Mouse (Mus musculus) testis, postnatal 14 days (tissue): ENCODE measurements around the gene Jam2.

Experiments
- DNase-seq: peaks from one replicate; pipeline ENCODE4 v3.0.0; 2021; ENCODE audit warnings: low spot score

Gene Jam2

DNA sequence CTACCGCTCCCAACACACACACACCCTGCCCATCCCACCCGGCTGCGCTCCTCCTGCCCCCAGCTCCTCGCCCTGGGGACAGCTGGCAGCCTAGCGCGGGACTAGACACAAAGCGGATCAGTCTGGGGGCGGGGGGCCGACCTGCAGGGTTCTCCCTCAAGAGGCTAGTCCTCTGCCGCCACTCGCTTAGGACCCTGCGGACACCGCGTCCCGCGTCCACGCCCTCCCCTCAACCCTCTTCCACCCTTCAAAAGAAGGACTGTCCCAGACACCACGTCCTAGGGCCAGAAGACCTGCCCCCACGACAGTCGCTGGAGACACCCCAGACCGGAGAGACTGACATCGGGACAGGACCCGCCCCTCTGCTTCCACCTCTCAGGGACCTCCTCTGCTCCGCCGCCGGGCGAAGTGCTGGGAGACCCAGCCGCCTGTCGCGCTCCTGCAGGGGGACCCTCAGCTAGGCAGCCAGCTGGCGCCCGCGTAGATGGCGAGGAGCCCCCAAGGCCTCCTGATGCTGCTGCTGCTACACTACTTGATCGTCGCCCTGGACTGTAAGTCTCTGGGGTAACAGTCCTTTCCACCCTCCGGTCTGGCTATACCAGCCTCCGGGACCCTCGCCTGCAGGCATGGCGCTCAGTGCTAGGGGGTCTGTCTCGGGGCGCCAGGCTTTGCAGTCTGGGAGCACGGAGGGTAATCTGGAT, at the start of gene Jam2:
Gene Jam2 (plus strand): TSS at position 121 of the 701 bp plus-strand sequence.
- peak; percentile 60 for DNase-seq

DNA sequence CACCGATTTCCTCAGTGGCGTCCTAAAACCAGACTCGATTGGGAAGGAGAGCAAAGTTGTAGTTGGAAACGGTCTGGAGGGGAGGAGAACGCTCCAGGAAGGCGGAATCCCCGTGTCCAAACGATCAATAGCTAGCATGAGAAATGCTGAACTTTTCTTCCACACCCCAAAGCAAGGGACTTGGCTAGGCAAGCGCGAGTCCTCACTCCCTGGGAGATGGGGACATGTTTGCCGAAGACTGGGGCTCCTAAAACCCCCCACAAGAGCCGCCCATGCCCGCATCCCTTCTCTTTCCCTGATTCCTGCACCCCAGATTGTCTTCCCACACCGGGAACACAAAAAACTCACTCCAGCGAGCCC, 39.1 kb upstream of the Jam2 start:
- DNase-seq = no peak

DNA sequence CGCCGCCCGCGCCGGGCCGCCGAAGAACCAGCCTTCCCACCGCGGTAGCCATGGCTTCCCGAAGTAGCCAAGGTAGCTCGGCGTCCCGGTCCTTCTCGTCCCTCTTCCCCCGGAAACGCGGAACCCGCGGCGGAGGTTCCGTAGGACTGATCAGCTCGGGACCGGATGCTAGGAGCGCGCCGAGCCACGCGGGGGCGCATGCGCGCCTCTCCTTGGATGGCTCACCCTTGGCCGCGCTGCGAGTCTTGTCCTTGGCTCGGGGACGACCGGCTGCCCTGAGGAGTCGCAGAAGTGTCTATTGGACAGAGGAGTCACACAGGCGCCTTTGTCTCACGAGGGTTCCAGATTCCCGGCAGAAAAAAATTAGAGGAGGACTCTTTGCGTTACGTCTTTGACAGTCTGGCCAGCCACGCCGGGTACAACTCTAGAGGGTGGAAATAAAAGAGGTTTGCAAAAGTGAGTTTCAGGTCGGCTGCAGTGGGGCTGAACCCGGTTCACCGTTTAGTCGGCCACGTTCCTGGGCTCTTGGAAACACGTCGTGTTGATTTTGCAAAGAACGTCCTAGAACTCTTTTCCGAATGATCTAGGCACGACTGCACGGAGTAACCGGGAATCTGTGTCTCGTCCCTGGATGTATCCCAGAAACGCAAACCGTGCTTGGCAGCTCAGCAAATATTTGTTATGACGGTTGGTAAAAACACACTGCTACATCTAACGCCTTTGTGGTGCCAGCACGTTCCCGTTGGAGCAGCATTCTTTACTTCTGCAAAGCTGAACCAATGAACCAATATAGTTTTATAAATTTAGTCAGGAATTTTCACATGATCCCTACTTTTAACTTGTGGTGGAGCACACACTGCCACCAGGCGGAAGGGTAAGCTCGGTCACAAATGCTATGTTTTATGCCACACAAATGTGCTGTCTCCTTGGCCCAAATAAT, 38.5 kb upstream of the Jam2 start, which contains the start of gene Mrpl39:
Gene Mrpl39 (minus strand): TSS at position 577 of the 940 bp plus-strand sequence.
- peak; percentile 94 for DNase-seq

DNA sequence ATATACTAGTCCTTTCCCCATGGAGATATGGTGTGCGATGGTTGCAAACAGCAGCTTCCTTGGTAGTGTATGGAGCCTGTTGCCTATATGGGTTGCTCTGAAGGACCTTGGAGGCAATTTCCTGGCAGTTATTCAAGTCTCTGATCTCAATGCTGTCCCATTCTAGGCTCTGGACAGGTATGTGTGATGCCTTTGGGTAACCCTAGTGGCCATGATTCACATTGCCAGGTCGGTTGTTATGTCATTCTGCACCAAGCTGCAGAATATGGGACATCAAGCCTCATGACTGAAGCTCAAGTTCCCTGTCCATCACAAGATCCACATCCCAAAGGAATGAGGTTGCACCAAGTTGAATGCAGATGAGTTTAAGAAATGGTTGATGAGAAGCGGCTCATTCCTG, 36.6 kb upstream of the Jam2 start:
- no peak for DNase-seq

DNA sequence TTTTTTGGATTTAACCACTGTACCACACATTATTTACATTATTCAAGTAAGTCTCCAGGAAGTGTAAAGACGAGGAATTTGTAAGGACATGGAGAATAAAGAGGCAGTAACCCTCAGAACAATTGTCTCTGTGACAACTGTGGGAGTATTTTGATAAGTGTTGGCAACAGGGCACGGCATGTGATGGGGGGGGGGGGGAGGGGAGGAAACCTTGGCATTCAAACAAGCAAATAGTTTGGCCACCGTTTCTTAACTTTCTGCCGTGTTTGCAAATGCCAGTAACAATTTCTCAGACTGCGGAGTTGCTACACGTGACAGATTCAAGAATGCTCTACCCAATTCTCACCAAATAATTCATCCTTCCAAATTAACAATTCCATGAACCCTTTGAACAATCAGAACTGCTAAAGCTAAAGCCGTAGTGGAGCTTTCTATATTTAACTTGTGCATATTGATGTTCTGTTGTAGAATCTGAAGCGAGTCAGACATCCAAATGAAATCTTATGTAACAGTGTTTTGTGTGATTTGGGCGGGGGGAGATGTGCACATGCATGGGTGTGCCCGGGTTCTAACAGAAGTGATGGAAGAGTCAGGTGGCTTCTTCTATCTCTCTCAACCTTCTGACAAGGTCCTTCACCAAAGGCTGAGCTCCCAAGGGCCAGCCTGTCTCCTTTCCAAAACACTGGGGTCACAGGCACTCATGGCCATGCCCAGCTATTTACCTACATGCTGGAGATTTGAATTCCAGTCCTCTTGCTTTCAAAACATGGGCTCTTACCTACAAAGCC, 29.0 kb upstream of the Jam2 start:
- DNase-seq = no peak

DNA sequence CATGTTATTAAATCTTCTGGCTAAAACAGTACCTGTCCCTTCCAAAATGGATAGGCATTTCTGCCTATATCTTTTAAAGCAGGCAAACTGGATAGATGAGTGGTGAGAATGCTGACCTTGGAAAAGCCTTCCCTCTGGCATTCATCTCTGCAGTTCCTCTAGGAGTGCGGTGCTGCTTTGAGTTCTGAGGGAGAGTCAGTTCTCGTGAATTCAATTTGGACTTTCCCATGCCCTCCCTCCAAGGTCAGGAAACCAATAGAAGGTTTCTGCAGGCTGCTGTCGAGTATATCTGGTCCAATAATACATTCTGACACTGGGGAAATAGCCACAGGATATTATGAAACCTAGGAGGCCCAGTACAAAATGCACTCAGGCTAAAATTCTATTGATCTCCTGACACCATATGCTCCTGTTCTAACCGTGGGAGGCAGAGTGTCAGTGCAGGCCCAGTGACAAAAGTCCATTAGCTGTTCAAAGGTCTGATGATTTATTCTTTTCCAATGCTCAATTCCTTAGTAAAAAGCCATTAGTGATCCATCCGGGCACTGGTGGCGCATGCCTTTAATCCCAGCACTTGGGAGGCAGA, 28.1 kb upstream of the Jam2 start:
- DNase-seq = no peak

DNA sequence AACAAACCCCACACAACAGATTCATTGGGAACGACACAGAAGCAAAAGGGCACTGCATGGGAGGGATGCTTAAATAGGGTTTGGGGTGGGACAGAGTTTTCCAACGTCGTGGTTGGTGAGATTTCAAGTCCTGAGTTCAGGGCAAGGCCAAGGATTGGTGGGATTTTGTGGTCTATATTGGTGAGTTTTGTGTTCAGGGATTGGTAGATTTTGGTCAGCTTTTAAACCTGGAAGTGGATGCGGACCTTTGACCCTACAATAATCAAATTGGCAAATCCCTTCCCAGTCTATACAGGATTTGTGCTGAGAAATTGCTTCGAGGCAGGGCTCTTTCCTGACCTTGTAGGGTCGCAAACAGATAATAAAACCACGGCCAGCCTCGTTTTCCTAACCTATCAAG, 6.0 kb upstream of the Jam2 start:
- DNase-seq = no peak

DNA sequence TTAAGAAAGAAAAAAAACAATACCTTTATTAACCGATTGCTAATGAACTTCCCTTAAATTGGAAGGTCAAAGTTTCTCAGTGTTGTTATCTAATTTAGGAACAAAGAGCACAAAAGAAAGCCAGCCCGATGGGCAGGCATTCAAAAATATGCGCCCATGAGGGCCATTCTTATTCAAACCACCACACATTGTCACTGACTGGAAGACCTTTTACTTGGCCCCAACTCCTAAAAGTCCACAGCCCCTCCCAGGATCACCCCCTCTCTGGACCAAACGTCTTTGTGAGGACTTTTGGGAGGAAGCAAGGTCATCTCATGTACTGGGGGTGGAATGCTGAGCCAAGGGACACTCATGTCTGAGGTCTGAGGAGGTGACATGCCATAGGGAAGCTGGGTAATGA, 4.7 kb upstream of the Jam2 start:
- peak; percentile 32 for DNase-seq

DNA sequence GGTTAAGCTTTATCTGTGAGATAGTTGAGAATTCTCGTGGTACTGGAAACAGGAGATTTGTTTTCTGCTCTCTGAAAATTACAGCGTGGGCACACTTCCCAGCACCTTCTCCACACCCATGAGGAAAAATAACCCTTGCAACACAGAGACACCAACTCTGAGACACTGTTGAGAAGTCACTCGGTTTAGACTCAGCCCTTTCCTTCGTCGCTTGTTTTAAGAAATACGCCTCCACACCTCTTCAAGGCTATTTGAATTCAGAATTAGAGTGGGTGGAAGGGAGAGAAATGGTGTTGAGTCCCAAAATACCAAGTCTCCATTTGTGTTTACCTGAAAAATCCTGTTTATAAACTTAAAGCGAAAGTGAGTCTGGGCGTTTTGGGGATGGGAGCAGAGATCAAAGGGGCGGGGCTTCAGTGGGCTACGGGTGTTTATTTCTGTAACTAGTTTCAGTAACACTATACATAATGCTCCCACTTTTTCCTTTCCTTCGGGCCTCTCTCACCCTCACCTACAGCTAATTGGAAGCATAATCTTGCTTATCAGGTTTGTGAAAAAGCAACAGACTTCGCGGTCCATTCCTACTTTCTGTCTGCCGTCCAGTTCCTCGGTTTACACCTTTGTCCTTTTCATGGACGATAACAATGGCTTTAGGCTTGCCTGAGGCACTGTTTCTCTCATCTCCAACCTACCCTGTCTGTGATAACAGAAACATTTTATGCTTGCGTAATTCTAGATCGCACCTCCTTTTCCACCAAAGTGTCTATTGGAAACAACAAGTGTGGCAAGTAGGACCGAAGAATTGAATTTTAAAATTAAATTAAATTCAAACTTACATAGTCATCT, 4.1 kb upstream of the Jam2 start:
- DNase-seq = no peak

DNA sequence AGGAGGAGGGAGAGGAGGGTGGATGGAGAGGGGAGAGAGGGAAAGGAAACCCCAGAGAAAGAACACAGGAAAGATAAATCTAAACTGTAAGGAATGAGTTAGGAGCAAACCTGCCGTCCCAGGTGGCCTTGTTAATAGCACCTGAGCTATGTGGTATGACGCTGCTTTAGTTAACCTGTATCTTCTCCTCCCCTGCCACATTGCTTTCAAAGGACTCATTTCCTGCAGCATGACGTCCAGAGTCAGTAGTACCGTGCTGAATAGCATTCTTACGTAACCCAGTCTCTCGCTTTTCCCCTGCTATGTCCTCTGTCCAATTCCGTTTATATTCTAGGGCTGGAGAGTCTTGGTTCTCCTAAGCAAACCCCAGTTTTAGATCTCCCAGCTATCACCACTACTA, 3.0 kb upstream of the Jam2 start:
- DNase-seq = no peak

DNA sequence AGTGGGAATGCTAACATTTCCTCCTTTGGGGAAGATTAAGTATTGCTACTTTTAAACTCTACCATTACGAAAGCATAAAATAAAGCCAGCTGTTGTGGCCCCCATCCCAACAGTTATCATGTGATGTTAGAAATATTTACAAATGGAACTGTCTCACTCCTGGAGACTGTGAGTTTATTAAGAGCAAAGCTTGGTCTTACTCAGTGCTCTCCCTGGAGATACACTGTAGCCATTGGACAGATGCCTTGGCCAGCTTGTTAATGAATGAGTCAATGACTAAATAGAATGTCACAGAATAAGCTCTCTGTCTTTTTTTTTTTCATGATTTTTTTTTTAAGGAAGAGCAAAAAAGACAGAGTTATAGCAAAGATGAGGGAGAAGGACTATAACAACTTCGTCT, 2.5 kb upstream of the Jam2 start:
- peak; percentile 33 for DNase-seq

DNA sequence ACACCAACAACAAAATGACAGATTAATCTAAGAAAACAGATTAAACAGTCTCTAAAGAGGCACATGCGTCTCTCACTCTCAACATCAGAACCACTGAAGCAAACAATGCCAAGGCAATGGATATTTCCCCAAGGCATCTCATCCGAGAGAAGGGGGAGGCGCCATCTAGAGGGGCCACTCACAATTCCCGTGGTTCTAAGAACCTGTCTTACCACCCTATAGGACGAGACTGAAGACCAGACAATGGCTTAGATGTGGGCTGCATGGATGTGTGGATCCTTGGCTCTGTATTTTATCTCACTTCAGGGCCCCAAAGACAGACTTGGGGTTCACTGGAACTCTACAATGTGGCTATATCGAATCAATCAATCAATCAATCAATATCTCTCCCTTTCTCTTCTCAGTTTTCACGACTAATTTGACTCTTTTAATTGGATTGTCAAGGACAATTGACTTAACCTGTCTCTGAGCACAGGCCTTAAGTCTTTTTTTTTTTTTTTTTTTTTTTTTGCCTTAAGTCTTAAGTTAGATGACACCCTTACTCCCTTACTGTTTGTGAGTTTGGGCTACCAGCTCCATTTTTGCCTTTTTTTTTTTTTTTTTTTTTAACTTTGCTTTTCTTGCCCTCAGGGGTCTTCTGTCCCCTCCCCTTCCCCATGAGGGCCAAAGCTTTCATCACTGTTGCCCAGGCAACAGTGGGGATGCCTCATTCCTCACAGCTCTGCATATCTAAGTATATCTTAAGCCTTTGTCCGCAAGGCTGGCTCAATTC, 1.2 kb upstream of the Jam2 start:
- DNase-seq = no peak

DNA sequence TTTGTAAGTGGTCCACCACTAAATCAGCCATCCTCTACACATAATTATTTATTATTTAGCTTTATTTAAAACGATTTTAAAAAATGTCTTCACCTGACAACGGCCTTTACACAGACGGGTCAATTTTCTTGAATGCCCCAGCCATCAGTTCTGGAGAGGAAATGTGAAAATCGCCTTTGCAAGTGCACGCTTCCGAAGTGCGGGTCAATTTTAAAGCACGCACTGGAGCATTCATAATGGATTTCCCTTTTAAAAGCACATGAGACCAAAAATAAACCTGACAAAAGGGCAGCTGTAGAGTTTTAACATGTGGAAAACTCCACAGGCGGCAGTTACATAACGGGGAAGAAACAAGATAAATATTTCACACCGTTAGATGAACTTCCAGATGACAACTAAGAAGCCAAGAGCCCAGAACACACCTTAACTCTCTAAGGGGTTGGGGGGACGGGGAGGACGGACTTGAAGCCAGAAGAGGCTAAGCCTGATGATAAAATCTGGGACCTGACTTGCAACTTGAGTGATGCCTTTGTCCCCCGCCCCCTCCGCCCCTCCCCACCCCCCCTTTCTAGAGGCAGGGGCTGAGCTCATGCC, 558 bp upstream of the Jam2 start:
- no peak for DNase-seq

DNA sequence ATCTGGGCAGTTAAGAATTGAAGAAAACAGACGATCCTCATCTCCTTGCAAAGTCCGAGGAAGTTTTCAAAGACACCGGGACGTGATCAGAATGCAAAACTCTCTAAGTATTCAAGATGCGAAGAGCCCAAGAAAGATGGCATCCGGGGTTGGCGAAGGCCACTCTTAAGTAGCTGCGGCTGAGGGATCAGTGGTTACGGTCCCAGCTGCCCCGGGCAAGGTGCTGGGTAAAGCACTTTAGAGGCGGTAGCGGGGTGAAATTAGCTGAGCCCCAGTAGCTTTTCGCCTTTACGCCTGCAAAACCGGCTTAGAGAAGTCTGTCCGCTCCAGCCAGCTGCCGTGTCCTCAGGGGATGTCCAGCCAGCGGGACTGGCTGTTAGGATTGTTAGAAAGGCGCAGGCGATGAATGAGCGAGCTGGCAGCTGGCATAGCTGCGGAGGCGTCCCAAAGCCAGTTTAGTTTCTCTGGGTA, 873 bp downstream of the Jam2 start:
- no peak for DNase-seq

DNA sequence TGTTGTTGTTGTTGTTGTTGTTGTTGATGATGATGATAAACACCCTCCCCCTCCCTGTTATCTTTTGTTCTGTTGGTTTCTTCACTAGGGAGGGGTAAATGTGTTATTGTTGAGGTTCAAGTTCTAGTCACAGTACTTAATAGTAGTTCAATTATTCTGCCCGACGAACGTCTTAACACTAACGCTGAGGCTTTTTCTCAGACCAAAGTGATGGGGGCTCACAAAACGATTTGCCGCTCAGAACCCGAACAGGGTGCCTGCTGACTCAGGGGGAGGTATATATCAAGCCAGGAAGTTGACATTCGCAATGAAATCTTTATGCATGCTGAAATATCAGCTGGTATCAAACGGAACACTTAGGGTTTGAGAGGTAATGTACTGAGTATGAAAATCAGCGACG, 1.4 kb downstream of the Jam2 start:
- no peak for DNase-seq

DNA sequence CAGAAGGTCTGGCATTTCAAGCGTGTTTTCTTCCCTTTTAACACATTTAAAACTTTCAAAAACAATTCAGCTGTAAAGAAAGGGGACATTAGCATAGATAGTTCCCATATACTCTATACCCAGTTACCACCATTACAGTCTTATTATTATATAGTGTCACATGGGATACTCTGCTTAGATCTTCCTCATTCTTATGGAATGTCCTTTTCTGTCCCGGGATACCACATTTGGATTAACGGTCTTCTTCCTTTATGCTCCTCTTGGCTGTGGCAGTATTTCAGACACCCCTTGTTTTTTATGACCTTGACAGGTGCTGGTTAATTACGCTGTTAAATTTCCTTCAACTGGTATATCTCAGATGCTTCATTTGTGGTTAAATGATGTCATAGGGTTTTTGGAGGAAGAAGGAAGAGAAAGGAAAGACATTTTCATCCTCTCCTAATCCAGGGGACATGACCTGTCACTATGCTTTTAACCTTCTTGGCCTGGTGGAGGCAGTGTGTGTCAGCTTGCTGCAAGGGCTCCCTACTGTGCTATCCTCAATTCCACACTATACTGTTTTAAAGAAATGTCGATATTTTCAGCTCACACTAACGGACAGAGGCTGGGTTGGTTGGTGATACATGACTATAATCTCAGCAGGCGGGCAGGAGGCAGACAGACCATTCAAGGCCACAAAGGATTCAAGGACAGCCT, 2.3 kb downstream of the Jam2 start:
- DNase-seq = no peak

DNA sequence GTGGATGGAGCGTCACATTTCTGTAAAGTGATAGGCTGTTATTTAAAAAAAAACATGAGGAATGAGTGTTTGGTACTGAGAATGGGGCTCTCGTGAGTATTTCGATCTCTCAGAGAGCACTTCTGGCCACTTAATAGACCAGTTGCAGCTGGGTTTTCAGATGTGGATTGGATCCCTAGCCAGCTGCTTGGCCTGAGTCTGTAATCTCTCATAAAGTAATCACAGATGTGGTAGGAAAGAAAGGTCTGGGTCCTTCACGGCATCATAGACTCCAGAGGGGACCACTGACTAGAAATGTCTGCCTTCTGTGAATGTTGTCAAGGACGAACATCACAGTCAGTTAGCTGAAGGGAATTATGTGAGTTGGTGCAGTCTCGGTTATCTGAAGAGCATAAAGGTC, 4.5 kb downstream of the Jam2 start:
- DNase-seq = no peak

DNA sequence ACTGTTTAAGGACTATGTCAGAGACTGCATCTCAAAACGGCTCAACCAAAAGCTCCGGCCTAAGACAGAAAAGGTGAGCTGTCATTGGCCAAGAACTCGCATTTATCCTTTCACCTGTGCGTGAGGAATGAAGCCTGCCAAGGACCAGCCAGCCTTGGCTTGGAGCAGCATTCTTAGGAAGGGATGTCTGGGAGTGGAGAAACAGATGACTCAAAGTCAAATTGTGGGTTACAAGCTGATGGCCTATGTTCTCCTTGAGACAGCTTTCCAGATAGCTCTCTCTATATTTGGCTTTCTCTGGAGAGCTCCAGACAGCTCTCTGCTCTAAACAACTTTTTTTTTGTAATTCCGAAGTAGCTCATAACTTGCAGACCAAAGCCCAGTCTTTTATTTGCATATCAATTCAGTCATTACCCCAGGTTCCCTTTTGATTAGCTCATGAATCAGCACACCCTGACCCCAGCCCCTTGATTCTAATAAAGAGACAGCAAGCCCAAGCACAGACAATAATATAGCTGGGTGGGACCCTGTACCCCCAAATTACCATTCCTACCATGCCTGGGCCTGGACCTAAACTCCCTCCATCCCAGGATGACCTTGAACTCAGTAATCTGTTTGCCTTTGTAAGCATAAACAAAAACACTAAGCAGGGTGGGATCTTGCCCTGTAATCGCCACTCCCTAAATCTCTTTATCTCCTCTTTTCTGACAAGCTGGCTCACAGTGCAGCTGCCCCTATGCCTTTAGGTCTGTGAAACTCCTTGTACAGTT, 5.1 kb downstream of the Jam2 start:
- no peak for DNase-seq

DNA sequence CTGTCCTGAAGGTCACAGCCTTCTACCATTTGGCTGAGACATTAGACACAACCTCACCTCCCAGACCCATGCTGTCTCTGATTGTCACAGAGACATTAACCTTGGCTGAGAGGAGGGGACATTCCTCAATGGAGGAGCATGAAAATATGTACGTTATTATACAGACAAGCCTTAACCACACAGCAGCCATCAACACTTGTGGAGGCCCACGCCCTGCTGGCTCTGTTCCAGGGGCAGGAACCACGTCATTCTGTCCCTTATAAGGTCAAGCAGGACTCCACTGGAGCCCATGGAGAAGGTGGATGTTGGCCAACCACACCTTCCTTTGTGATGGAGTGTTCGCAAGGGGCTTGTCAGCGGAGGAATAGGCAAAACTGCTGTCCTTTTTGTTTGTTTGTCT, 5.8 kb downstream of the Jam2 start:
- DNase-seq = no peak
